Mouse (Mus musculus): Measurements from ENCODE around the gene Smad3. TPM values are rescaled to one million over a fixed set of nuclear protein-coding genes. Genes with fewer than 3 reads are reported as not detected.
A peak's percentile ranks its signal among the peaks of the same experiment; 100 is the strongest.

Gene Smad3
- polyA plus RNA-seq, 1 experiment from 2014 or later, result 11.8 TPM

DNA sequence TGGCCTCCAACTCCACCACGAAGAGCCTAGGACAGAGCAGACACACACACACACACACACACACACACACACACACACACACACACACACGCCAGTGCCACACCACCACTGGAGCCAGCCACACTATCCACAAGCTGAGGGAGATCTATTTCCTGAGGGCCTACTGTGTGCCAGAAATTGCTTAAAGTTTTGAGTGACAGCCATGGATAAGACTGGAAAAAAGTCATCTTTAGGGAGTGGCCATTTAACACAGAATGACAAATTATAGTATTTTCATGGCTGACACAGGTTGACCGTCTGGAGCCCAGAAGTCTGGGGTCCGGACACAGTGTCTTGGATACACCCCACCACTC is 55.9 kb downstream of the Smad3 start:
- peaks cover 54% of the 10 kb centered on the region for H3K4me1 ChIP-seq (ENCODE audit: insufficient read depth, low read depth, low read length)
- DNase-seq (ENCODE audit: low spot score) (no peak), ATAC-seq (no peak)
- H3K9ac ChIP-seq (replicated peaks; ENCODE audit: low read depth), result no peak overlapping the region
- H3K36me3 ChIP-seq (ENCODE audit: insufficient read depth, low read length), result no peaks in the 10 kb centered on the region
- H3K4me2 ChIP-seq (replicated peaks; ENCODE audit: low read depth, low read length), result no peak overlapping the region
- WGBS, result 77% methylated on average over 4 of the region's 4 CpGs
- no peaks in the 10 kb centered on the region for H3K9me3 ChIP-seq (ENCODE audit: low read length)
- H3K27me3 ChIP-seq (replicated peaks; ENCODE audit: insufficient read depth, low read length), result no peaks in the 10 kb centered on the region
- no peak overlapping the region for H3K4me3 ChIP-seq (ENCODE audit: low read depth, low read length)
- TF ChIP-seq CTCF (IDR thresholded peaks at IDR 0.05) (no peak), EP300 (IDR thresholded peaks at IDR 0.05) (no peak)
- H3K27ac ChIP-seq (ENCODE audit: low read length), result no peak overlapping the region

DNA sequence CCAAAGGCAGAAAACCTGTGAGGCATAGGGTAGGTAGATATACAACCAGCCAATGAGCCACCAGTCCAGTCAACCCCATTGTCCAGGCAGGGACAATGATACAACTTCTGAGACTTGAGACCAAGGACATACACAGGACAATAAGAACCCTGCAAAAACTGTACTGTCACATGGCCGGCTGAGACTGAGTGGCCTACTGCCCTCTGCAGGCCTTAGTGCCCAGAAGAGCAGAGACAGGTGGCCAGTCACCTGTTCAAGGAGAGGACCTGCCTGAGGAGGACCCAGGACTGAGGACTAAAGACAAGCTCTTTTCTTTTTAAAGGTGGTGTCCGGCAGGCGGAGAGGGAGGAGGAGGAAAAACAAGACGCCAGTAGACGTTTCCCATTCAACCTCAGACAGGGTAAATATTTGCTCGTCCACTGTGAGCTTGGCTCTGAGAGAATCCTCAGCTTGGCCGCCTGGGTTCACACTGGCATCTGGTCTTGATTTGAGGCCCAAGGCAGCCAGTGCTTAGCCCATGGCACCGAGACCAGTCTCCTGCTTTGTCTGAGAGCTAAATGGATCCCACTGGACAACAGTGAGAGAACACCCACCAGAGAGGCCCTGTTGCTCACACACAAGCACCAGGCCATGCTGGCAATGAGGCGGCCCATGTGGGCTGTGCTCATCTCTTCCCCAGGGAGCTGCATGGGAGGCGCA is 56.4 kb downstream of the Smad3 start:
- Histone ChIP-seq H3K4me1 (ENCODE audit: insufficient read depth, low read depth, low read length) (peaks cover 54% of the 10 kb centered on the region), H3K4me2 (replicated peaks; ENCODE audit: low read depth, low read length) (no peak overlapping the region), H3K9ac (replicated peaks; ENCODE audit: low read depth) (no peak overlapping the region), H3K9me3 (ENCODE audit: low read length) (no peaks in the 10 kb centered on the region), H3K27me3 (replicated peaks; ENCODE audit: insufficient read depth, low read length) (no peaks in the 10 kb centered on the region), H3K36me3 (ENCODE audit: insufficient read depth, low read length) (no peaks in the 10 kb centered on the region), H3K27ac (ENCODE audit: low read length) (no peak overlapping the region), H3K4me3 (ENCODE audit: low read depth, low read length) (no peak overlapping the region)
- no peak for ATAC-seq
- peak; percentile 32 for DNase-seq (ENCODE audit: low spot score)
- WGBS, result 73% methylated on average over 10 of the region's 10 CpGs
- peak; percentile 54 for TF ChIP-seq CTCF (IDR thresholded peaks at IDR 0.05)
- TF ChIP-seq EP300 (IDR thresholded peaks at IDR 0.05), result no peak

DNA sequence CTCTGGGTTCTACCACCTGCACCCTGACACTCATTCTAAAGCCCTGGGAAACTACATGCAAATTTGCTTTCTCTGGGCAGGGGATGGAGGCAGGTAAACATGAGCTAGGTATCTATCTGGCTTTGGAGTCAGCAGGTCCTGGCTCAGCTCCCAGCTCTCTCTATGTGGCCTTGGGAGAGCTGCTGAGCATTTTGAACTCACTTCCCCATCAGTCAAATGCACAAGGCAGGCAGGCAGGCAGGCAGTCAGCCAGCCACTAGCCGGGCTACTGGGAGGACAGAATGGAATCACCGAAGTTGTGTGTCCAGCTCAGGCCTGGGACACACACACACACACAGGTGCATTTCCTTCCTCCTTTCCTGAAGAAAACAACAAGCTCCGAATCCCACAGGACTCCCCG is 58.6 kb downstream of the Smad3 start:
- H3K4me2 ChIP-seq (replicated peaks; ENCODE audit: low read depth, low read length), result no peak overlapping the region
- peak overlapping the region; percentile 20; the same call in 1 of the 2 replicates for H3K27ac ChIP-seq (ENCODE audit: low read length)
- H3K9me3 ChIP-seq (ENCODE audit: low read length), result no peaks in the 10 kb centered on the region
- TF ChIP-seq CTCF (IDR thresholded peaks at IDR 0.05) (no peak), EP300 (IDR thresholded peaks at IDR 0.05) (no peak)
- H3K27me3 ChIP-seq (replicated peaks; ENCODE audit: insufficient read depth, low read length), result no peaks in the 10 kb centered on the region
- no peak for ATAC-seq
- no peak overlapping the region for H3K4me3 ChIP-seq (ENCODE audit: low read depth, low read length)
- DNase-seq (ENCODE audit: low spot score), result no peak
- H3K36me3 ChIP-seq (ENCODE audit: insufficient read depth, low read length), result no peaks in the 10 kb centered on the region
- H3K4me1 ChIP-seq (ENCODE audit: insufficient read depth, low read depth, low read length), result peaks cover 40% of the 10 kb centered on the region
- 54% methylated on average over 4 of the region's 4 CpGs for WGBS
- H3K9ac ChIP-seq (replicated peaks; ENCODE audit: low read depth), result no peak overlapping the region

DNA sequence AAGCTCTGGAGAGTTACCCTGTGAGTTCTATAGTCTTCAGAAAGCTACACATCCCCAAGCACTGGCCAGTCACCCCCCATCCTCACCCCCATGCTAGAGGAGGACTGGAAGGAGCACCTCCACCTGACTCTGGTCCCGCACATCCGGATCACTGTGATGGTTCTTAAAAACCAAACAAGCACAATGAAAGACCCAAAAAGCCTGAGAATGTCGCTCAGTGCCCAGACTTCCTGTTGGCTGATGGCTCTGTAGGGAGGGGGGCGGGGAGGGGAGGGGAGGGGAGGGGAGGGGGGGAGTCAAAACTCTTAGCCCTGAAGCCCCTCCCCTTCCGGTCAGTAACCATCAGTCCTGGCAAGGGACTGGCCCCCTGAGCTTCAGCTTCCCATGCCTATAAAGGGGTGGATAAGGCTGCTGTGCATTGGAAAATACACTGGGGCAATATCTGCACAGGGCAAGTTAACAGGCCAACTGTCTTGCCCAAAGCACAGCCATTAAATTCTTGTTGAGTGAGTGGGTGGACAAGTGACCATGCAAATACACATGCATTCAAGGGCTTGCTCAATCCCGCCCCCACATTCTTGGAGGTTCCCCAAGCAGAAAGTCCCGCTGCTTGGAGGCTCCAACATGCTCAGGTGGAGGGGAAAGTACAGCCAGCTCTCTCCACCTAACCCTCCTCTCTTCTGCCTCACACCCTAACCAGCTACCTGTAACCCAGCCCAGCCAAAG is 59.3 kb downstream of the Smad3 start:
- 30% methylated on average over 6 of the region's 7 CpGs for WGBS
- DNase-seq (ENCODE audit: low spot score) (peak; percentile 69), ATAC-seq (peak; percentile 61)

DNA sequence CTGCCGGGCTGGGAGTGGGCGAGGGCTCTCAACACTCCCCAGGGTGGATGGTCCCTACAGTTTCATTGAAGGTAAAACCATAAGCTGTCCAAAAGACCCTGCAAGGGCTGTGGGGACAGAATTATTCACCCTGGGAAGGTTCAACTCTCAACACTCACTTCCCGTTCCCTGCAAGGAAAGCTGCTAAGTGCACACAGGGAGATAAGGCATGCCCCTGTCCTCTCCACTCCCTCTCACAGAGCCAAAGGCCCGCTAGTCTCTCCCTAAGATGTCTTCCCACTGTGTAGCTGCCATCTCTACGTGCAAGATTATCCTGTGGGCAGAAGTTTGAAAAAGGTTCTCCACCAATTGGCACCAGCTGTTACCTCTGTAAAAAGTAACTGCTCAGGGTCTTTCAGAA is 60.2 kb downstream of the Smad3 start:
- Histone ChIP-seq H3K9ac (replicated peaks; ENCODE audit: low read depth) (no peak overlapping the region), H3K27ac (ENCODE audit: low read length) (0 out of 2 replicates have a peak overlapping the region, but pooled peaks have one; percentile 5), H3K36me3 (ENCODE audit: insufficient read depth, low read length) (no peaks in the 10 kb centered on the region), H3K4me3 (ENCODE audit: low read depth, low read length) (no peak overlapping the region), H3K4me1 (ENCODE audit: insufficient read depth, low read depth, low read length) (peaks cover 29% of the 10 kb centered on the region), H3K9me3 (ENCODE audit: low read length) (no peaks in the 10 kb centered on the region), H3K27me3 (replicated peaks; ENCODE audit: insufficient read depth, low read length) (no peaks in the 10 kb centered on the region), H3K4me2 (replicated peaks; ENCODE audit: low read depth, low read length) (no peak overlapping the region)
- 50% methylated on average over 5 of the region's 5 CpGs for WGBS
- DNase-seq (ENCODE audit: low spot score) (no peak), ATAC-seq (no peak)
- TF ChIP-seq EP300 (IDR thresholded peaks at IDR 0.05) (no peak), CTCF (IDR thresholded peaks at IDR 0.05) (no peak)

More for the DNA sequence above, 59.3 kb downstream of the Smad3 start:
- Histone ChIP-seq H3K4me3 (ENCODE audit: low read depth, low read length) (no peak overlapping the region), H3K4me2 (replicated peaks; ENCODE audit: low read depth, low read length) (no peak overlapping the region), H3K4me1 (ENCODE audit: insufficient read depth, low read depth, low read length) (peaks cover 37% of the 10 kb centered on the region), H3K27ac (ENCODE audit: low read length) (peak overlapping the region; percentile 20; the same call in 1 of the 2 replicates), H3K9me3 (ENCODE audit: low read length) (no peaks in the 10 kb centered on the region), H3K9ac (replicated peaks; ENCODE audit: low read depth) (no peak overlapping the region), H3K36me3 (ENCODE audit: insufficient read depth, low read length) (no peaks in the 10 kb centered on the region), H3K27me3 (replicated peaks; ENCODE audit: insufficient read depth, low read length) (no peaks in the 10 kb centered on the region)
- TF ChIP-seq CTCF (IDR thresholded peaks at IDR 0.05) (no peak), EP300 (IDR thresholded peaks at IDR 0.05) (0 out of 2 replicates have a peak, but pooled peaks have one; percentile 12)

DNA sequence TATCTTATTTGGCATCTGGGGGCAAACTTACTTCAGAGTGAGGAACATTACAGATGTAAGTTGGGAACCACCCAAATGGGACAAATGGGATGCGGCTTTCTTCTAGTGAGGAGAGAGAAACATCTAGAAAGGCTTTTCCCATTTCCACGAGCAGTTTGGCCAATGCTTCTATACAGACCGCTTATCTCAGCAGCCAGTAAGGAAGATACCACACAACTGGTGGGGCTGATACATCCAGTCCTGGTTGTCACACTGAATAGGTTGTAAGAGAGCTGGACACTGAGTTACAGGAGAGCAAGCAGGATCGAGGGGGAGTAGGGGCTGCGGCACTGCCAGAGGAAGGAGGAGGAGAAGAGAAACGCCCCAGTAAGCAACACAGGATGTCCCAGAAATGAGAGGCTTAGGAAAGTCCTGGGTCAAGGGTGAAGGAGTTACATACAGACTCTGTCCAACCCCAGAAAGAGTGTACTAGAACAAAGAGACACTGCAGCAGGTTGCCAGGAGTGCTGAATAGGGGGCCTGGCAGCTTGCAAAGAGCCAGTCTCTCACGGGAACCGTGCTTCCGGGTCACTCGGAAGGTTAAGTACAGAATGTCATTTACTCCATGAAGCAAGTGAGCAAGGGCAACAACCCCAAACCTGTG is 61.2 kb downstream of the Smad3 start:
- 46% methylated on average over 10 of the region's 10 CpGs for WGBS
- Histone ChIP-seq H3K27me3 (replicated peaks; ENCODE audit: insufficient read depth, low read length) (no peaks in the 10 kb centered on the region), H3K4me2 (replicated peaks; ENCODE audit: low read depth, low read length) (no peak overlapping the region), H3K4me3 (ENCODE audit: low read depth, low read length) (no peak overlapping the region), H3K27ac (ENCODE audit: low read length) (no peak overlapping the region), H3K9ac (replicated peaks; ENCODE audit: low read depth) (no peak overlapping the region), H3K36me3 (ENCODE audit: insufficient read depth, low read length) (no peaks in the 10 kb centered on the region), H3K9me3 (ENCODE audit: low read length) (no peaks in the 10 kb centered on the region), H3K4me1 (ENCODE audit: insufficient read depth, low read depth, low read length) (peaks cover 25% of the 10 kb centered on the region; the same call in 1 of the 2 replicates)
- peak; percentile 34 for DNase-seq (ENCODE audit: low spot score)
- TF ChIP-seq CTCF (IDR thresholded peaks at IDR 0.05), result no peak
- TF ChIP-seq EP300 (IDR thresholded peaks at IDR 0.05), result no peak
- no peak for ATAC-seq
